Comparison of ENCODE assay signal across 12 mouse cellular contexts in genomic region chr3:124270506-124270905, GRCm38 (mm10). TPM values are rescaled to one million over a fixed set of nuclear protein-coding genes. Genes with fewer than 3 reads are reported as not detected.
"Had no signal": no experiment of that assay in that cellular context is flagged by ENCODE, and none has a peak within 500 bp of the region (broad histone marks: within the 10 kb centered on the region; RNA-seq: fewer than 3 reads in every experiment).

No protein-coding gene starts in this region.

- DNase-seq: kidney, postnatal 14 days; lung, embryonic 14.5 days; lung, postnatal 10 days; lung, postnatal 4 days; right cerebral cortex, adult 18-20 months; right cerebral cortex, postnatal 25 days; thymus, postnatal 36 days had no signal

- H3K9me3 ChIP-seq: limb, embryonic 15.5 days; liver, embryonic 12.5 days; midbrain, embryonic 12.5 days; neural tube, embryonic 13.5 days had no signal

- H3K4me3 ChIP-seq: limb, embryonic 15.5 days; liver, embryonic 12.5 days; midbrain, embryonic 12.5 days; neural tube, embryonic 13.5 days had no signal

- H3K4me1 ChIP-seq: limb, embryonic 15.5 days; liver, embryonic 12.5 days; midbrain, embryonic 12.5 days; neural tube, embryonic 13.5 days had no signal

- H3K9ac ChIP-seq: limb, embryonic 15.5 days; liver, embryonic 12.5 days; lung, embryonic 14.5 days; midbrain, embryonic 12.5 days; neural tube, embryonic 13.5 days had no signal

- ATAC-seq: liver, embryonic 12.5 days had no signal

- H3K4me2 ChIP-seq: limb, embryonic 15.5 days; liver, embryonic 12.5 days; lung, embryonic 14.5 days; midbrain, embryonic 12.5 days; neural tube, embryonic 13.5 days had no signal

- H3K36me3 ChIP-seq: limb, embryonic 15.5 days; liver, embryonic 12.5 days; midbrain, embryonic 12.5 days; neural tube, embryonic 13.5 days had no signal

- H3K27ac ChIP-seq: limb, embryonic 15.5 days; liver, embryonic 12.5 days; midbrain, embryonic 12.5 days; neural tube, embryonic 13.5 days had no signal

- H3K27me3 ChIP-seq: limb, embryonic 15.5 days; liver, embryonic 12.5 days; midbrain, embryonic 12.5 days; neural tube, embryonic 13.5 days had no signal

RNA-seq across cellular contexts. Expression of gene Tram1l1, which starts 50.1 kb away (rescaled TPM):
- total RNA-seq: megakaryocyte, adult 5-6 weeks had no signal
